Mouse (Mus musculus): ENCODE measurements around the gene 1700001J03Rik. TPM values are rescaled to one million over a fixed set of nuclear protein-coding genes. Genes with fewer than 3 reads are reported as not detected.
"Not testable (repeated sequence)": the region's sequence is repeated elsewhere in the genome, so short reads cannot be mapped to it uniquely, and the experiment has no call there.

1700001J03Rik gene
- polyA plus RNA-seq (2012; rRNA removed) (0.38 and 0.68 TPM in 2 replicates), polyA plus RNA-seq (2014; fragmentation: Nextera tagmentation; extraction: Ambion mirVana) (not detected in 2 replicates)

DNA sequence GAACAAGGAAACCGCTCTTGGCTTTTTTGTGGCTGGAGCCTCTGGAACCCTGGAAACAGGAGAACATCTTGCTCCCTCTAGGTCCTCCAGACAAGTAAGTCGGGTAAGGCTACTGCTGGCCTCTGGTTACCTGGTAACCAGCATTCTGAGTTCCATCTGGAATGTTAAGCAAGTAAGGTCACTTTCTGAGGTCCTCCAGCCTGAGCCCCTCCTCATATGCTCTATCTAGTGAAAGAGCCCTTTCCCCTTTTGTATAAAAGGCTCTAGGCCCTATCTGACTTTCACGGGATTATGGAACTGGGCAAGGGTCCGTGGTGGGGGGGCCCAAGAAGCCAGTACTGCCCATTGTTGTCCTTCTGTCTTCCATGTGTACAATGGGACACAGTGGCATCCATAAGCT is at the start of gene 1700001J03Rik:
Gene 1700001J03Rik, minus strand, starts transcription at position 101 of the 400 bp plus-strand sequence.
- not testable (repeated sequence) for H3K36me3 ChIP-seq (ENCODE audit: control insufficient read depth, insufficient read depth, low read length); H3K4me3 ChIP-seq (replicated peaks; ENCODE audit: low read length); H3K27me3 ChIP-seq (ENCODE audit: control insufficient read depth, insufficient read depth, low read length); H3K4me2 ChIP-seq (replicated peaks; ENCODE audit: low read depth, low read length, severe bottlenecking); H3K27ac ChIP-seq (replicated peaks; ENCODE audit: low read depth, low read length); H3K4me1 ChIP-seq (ENCODE audit: control insufficient read depth, insufficient read depth, low read length); H3K9me3 ChIP-seq (ENCODE audit: control insufficient read depth, low read length); H3K9ac ChIP-seq (ENCODE audit: low read depth, low read length, severe bottlenecking); DNase-seq (ENCODE audit: low spot score); ATAC-seq (ENCODE audit: low FRiP score, low read depth)
- WGBS, result 86% methylated on average over 4 of the region's 4 CpGs

DNA sequence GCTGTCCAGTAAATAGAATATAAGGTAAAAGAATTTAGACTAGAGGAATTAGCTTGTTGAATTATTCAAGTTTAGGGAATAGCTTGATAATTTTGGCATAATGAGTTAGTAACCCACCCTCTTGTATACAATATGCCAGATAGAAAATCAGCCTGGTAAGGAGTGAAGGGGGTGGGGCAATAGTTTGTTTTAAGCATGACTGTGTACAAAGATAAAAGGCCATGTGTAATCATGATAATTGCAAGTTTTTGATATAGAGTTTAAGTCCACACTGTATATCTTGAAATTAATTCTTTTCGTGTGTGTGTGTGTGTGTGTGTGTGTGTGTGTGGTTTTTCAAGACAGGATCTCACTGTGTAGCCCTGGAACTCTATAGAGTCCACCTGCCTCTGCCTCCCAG is 49.2 kb upstream of the 1700001J03Rik start:
- WGBS, result 93% methylated on average over 1 of the region's 1 CpGs
- no peak for TF ChIP-seq POLR2A (IDR thresholded peaks at IDR 0.05; ENCODE audit: borderline replicate concordance, extremely low read depth, insufficient read depth, insufficient read length)
- DNase-seq (ENCODE audit: low spot score) (no peak), ATAC-seq (ENCODE audit: low FRiP score, low read depth) (no peak)
- Histone ChIP-seq H3K9me3 (ENCODE audit: control insufficient read depth, low read length) (no peaks in the 10 kb centered on the region), H3K9ac (ENCODE audit: low read depth, low read length, severe bottlenecking) (no peak overlapping the region), H3K4me3 (replicated peaks; ENCODE audit: low read length) (no peak overlapping the region), H3K27ac (replicated peaks; ENCODE audit: low read depth, low read length) (no peak overlapping the region), H3K4me1 (ENCODE audit: control insufficient read depth, insufficient read depth, low read length) (peaks cover 4% of the 10 kb centered on the region; the same call in 1 of the 2 replicates), H3K27me3 (ENCODE audit: control insufficient read depth, insufficient read depth, low read length) (no peaks in the 10 kb centered on the region), H3K36me3 (ENCODE audit: control insufficient read depth, insufficient read depth, low read length) (no peaks in the 10 kb centered on the region), H3K4me2 (replicated peaks; ENCODE audit: low read depth, low read length, severe bottlenecking) (no peak overlapping the region)

DNA sequence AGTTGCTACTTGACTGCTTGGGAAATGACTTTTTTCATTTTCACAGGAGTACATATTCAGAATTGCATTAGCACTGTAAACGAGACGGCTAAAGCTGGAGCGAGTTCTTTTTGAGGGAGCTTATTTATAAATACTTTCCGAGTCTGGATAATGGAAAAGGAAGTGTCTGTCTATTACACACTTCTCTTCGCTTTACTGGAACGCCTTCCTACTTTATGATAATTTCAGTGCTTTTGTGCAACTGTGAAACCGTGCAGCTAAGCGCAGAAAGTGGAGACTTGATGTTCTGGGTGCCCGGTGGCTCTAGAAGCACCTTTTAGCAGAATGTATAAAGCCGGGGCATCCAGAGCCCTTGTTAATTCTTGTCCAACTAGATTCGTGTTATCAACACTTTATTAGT is 47.7 kb upstream of the 1700001J03Rik start:
- Histone ChIP-seq H3K9me3 (ENCODE audit: control insufficient read depth, low read length) (no peaks in the 10 kb centered on the region), H3K27me3 (ENCODE audit: control insufficient read depth, insufficient read depth, low read length) (no peaks in the 10 kb centered on the region), H3K4me3 (replicated peaks; ENCODE audit: low read length) (peak overlapping the region; percentile 77; the same call in 1 of the 2 replicates), H3K4me1 (ENCODE audit: control insufficient read depth, insufficient read depth, low read length) (peaks cover 4% of the 10 kb centered on the region; the same call in 1 of the 2 replicates), H3K36me3 (ENCODE audit: control insufficient read depth, insufficient read depth, low read length) (no peaks in the 10 kb centered on the region), H3K9ac (ENCODE audit: low read depth, low read length, severe bottlenecking) (no peak overlapping the region), H3K27ac (replicated peaks; ENCODE audit: low read depth, low read length) (no peak overlapping the region), H3K4me2 (replicated peaks; ENCODE audit: low read depth, low read length, severe bottlenecking) (peak overlapping the region; percentile 85)
- DNase-seq (ENCODE audit: low spot score), result no peak
- WGBS, result 64% methylated on average over 11 of the region's 11 CpGs
- no peak for ATAC-seq (ENCODE audit: low FRiP score, low read depth)
- no peak for TF ChIP-seq POLR2A (IDR thresholded peaks at IDR 0.05; ENCODE audit: borderline replicate concordance, extremely low read depth, insufficient read depth, insufficient read length)

DNA sequence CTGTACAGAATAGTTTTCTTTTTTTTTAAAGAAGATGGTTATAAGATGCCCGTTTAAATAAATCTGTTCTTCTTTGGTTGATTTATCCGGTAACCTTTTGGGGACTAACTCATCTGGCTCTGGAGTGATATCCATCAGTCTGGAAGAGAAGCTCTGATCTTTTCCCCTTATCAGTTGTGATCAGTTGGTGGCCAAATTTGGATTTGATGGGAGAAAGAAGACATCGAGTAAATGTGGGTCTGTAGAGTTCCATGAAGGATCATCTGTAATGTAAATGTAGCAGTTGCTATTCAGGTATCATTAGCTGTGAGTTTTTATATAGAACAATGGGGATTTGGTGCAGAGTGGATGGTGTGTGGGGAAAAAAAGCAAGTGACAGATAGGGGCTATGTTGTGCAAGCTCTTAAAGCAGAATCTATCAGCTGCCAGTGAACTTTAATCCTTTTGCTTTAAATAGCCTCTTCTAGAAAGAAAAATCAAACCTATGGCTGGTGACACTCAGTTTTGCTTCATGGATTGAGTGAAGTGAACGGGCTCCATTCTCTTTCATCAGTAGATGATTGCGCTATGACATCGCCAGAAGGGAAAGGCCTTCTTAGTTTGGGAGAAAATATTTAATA is 47.1 kb upstream of the 1700001J03Rik start:
- H3K4me1 ChIP-seq (ENCODE audit: control insufficient read depth, insufficient read depth, low read length), result peaks cover 4% of the 10 kb centered on the region; the same call in 1 of the 2 replicates
- no peak overlapping the region for H3K27ac ChIP-seq (replicated peaks; ENCODE audit: low read depth, low read length)
- no peaks in the 10 kb centered on the region for H3K27me3 ChIP-seq (ENCODE audit: control insufficient read depth, insufficient read depth, low read length)
- no peak for TF ChIP-seq POLR2A (IDR thresholded peaks at IDR 0.05; ENCODE audit: borderline replicate concordance, extremely low read depth, insufficient read depth, insufficient read length)
- H3K4me3 ChIP-seq (replicated peaks; ENCODE audit: low read length), result peak overlapping the region; percentile 77
- no peak for ATAC-seq (ENCODE audit: low FRiP score, low read depth)
- no peak for DNase-seq (ENCODE audit: low spot score)
- H3K9me3 ChIP-seq (ENCODE audit: control insufficient read depth, low read length), result no peaks in the 10 kb centered on the region
- peak overlapping the region; percentile 85 for H3K4me2 ChIP-seq (replicated peaks; ENCODE audit: low read depth, low read length, severe bottlenecking)
- H3K9ac ChIP-seq (ENCODE audit: low read depth, low read length, severe bottlenecking), result peak overlapping the region; percentile 89
- WGBS, result 42% methylated on average over 6 of the region's 6 CpGs
- H3K36me3 ChIP-seq (ENCODE audit: control insufficient read depth, insufficient read depth, low read length), result no peaks in the 10 kb centered on the region

DNA sequence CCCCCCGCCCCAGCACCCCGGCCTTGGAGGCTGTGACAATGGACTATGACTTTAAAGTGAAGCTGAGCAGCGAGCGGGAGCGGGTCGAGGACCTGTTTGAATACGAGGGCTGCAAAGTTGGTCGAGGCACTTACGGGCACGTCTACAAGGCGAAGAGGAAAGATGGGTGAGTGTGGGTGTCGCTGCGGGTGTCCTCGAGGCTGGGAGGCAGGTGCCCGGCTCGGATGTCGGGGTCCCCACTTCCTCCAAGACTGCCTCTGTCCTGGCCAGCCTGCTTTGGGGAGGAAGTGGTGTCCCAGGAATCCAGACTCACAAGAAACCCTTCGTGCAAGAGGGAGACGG is 46.5 kb upstream of the 1700001J03Rik start:
- TF ChIP-seq POLR2A (IDR thresholded peaks at IDR 0.05; ENCODE audit: borderline replicate concordance, extremely low read depth, insufficient read depth, insufficient read length), result no peak
- Histone ChIP-seq H3K4me1 (ENCODE audit: control insufficient read depth, insufficient read depth, low read length) (peaks cover 4% of the 10 kb centered on the region; the same call in 1 of the 2 replicates), H3K9me3 (ENCODE audit: control insufficient read depth, low read length) (no peaks in the 10 kb centered on the region), H3K36me3 (ENCODE audit: control insufficient read depth, insufficient read depth, low read length) (no peaks in the 10 kb centered on the region), H3K27ac (replicated peaks; ENCODE audit: low read depth, low read length) (peak overlapping the region; percentile 96), H3K4me3 (replicated peaks; ENCODE audit: low read length) (peak overlapping the region; percentile 77), H3K4me2 (replicated peaks; ENCODE audit: low read depth, low read length, severe bottlenecking) (peak overlapping the region; percentile 85), H3K9ac (ENCODE audit: low read depth, low read length, severe bottlenecking) (peak overlapping the region; percentile 89), H3K27me3 (ENCODE audit: control insufficient read depth, insufficient read depth, low read length) (no peaks in the 10 kb centered on the region)
- no peak for ATAC-seq (ENCODE audit: low FRiP score, low read depth)
- under 1% methylated on average over 19 of the region's 19 CpGs for WGBS
- DNase-seq (ENCODE audit: low spot score), result no peak
